Mouse (Mus musculus): ENCODE data around the gene Slit2.
A peak's percentile ranks its signal among the peaks of the same experiment; 100 is the strongest.

Gene Slit2

GRCm38 (mm10) chr5:47982941-47983701 lies at the start of gene Slit2:
Gene Slit2, plus strand, starts transcription at chr5:47983138.
- peak; percentile 34 for DNase-seq (ENCODE audit: low read depth, low spot score)

- no peak for DNase-seq (ENCODE audit: low read depth, low spot score)
These were observed 44.2 kb upstream of the Slit2 start for GRCm38 (mm10) chr5:47938586-47939372.

GRCm38 (mm10) chr5:47956451-47956850 lies 26.5 kb upstream of the Slit2 start:
- no peak for DNase-seq (ENCODE audit: low read depth, low spot score)

DNA sequence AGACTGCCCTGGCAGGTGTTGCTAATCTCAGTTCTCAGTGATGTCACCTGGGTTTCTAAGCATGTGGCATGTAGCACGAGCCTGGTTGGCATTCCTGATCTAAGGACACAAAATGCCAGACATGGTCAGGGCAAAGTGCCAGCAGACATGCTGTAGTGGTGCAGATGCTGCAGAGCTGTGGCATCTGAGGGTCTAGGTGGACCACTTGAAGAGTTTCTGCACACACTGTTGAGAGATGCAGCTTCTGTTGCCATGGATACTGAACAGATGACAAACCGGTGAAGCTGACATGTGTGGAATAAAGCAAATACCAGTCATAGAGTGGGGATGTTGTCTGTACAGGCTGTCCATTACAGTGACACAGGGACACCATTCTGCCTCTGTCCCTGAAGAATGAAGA lies 7.1 kb upstream of the Slit2 start:
- no peak for DNase-seq (ENCODE audit: low read depth, low spot score)

- no peak for DNase-seq (ENCODE audit: low read depth, low spot score)
These were observed 3.6 kb upstream of the Slit2 start for GRCm38 (mm10) chr5:47979371-47979770.

DNA sequence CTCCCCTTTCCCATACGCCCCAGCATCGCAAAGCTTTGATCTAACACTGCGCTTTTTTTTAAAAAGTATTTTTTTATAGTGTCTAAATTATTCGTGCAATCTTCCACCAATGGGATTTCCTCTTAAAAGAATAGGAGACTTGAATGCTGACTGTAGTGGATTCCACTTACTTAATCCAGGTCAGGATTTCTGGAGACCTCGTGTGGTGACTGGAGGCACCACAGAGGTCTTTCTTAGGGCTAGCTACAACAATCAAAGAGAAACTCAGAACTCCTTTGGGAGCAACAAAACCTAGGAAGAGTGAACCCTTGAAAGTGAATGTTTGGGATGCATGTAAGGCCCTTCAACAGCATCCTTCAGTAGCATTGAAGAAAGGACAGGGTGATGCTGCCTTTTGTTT lies 2.5 kb upstream of the Slit2 start:
- no peak for DNase-seq (ENCODE audit: low read depth, low spot score)

GRCm38 (mm10) chr5:47981951-47982350 lies 987 bp upstream of the Slit2 start:
- no peak for DNase-seq (ENCODE audit: low read depth, low spot score)

DNA sequence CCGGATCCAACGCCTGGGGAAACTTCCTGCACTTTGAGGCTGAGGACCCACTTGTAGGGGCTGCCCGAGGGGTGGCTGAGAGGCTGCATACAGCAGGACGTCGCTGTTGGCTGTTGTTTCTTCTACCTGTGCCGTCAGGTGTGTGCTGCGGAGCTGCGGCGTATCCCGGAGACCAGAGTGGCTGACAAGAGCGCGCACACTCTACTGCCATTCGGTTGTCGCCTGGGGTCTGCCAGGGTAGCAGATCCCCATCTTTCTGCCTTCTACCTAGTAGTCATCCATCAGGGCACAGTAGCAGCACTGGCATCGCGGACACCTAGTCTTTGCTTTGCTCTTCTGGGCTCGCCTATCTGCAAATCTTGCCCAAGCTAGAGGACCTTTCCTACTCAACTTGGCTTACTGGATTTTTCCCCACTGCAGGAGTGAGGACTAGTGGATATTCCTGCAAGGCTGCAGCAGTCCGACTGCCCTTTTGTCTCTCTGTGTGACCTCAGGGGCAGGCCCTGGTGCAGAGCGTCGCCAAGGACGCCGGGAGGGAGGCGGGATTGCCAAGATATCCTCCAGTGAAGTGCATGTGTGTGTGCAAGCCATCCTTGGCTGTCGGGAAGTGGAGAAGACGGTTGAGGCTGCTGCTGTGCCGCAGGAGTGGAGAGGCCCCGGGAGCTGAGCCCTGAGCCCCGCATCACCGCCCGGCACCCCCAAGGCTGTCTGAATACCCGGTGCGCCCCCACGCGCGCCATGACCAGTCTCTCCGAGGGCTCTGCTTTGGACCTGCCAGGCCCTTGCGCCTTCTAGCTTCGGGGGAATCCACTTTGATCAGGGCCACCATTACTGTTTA lies 1.0 kb downstream of the Slit2 start:
- DNase-seq (ENCODE audit: low read depth, low spot score): no peak

DNA sequence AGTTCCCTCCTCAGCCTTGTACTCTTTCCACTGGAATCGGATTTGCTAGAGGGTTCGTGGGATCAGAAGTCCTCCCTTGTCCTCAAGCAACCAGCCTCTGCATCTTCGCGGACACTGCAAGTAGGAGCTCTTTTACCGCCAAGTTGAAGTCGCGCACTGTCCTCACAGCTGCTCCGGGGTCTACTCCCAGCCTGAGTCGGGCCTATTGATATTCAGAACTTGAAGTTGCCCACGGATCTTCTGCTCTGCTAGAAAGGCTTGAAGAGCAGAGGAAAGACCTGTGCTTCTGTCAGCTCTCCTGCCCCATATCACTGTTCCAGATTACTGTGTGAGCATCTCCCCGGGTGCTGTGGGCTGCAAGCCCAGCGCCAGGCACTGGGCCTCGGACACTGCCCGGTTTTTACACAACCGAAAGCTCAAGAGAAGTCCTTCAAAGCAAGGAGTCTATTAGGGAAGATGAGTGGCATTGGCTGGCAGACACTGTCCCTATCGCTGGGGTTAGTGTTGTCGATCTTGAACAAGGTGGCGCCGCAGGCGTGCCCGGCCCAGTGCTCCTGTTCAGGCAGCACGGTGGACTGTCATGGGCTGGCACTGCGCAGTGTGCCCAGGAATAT lies 1.8 kb downstream of the Slit2 start:
- no peak for DNase-seq (ENCODE audit: low read depth, low spot score)

DNA sequence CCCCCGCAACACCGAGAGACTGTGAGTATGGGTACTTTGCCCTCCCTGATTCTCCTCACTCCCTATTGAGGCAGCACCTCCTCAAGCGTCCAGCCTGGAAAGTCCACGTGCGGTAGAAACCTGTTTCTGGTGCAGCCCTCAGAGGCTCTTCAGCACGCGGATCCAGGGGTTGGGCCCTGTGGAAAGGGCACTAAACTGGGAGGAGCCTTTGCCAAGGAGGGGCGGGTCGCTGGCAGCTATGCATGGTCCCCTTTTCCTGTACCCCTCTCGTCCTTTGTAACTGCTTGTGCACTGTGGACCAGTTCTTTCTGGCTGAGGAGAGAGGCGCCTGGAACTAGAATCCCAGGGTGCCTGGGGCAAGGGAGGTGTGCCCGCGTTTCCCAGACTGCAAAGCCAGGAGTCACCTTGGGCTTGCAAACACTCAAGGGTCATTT lies 2.3 kb downstream of the Slit2 start:
- DNase-seq (ENCODE audit: low read depth, low spot score): no peak

DNA sequence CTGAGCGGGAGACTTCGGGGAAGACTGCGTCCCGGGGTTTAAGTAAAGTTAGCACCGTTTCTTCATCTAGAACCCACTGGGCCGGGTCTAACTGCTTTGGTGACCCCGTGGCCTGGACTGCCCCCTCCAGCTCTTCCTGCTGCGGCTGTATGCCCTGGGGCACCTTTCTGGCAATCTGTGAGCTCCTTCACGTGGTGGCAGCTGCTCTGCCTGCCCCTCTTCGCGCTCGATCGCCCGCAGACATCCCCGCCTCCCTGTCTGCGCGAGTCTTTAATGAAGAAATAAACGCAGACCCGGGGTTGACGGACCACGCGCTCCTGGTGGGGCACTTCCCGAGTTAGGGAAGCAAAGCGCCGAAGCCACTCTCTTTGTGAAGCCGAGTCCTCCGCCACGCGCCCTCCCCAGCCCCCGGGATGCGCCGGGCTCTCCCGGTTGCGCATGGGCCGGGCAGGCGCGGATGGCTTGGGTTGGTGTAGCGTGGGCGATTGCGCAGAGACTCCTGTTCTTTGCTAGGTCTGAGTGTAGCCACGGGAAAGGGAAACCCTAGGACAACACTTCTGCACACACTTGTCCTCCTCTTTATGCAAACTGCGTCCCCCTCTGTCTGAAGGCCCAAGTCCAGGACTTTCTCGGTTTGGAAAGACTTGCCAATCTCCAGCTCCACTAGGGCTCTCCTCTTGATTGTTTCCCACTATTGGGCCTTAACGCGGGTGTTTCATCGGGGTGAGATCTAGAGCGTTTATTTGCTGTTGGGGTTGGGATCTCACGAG lies 3.1 kb downstream of the Slit2 start:
- no peak for DNase-seq (ENCODE audit: low read depth, low spot score)

- DNase-seq (ENCODE audit: low read depth, low spot score): no peak
These were observed 8.0 kb downstream of the Slit2 start for GRCm38 (mm10) chr5:47990926-47991325.

DNA sequence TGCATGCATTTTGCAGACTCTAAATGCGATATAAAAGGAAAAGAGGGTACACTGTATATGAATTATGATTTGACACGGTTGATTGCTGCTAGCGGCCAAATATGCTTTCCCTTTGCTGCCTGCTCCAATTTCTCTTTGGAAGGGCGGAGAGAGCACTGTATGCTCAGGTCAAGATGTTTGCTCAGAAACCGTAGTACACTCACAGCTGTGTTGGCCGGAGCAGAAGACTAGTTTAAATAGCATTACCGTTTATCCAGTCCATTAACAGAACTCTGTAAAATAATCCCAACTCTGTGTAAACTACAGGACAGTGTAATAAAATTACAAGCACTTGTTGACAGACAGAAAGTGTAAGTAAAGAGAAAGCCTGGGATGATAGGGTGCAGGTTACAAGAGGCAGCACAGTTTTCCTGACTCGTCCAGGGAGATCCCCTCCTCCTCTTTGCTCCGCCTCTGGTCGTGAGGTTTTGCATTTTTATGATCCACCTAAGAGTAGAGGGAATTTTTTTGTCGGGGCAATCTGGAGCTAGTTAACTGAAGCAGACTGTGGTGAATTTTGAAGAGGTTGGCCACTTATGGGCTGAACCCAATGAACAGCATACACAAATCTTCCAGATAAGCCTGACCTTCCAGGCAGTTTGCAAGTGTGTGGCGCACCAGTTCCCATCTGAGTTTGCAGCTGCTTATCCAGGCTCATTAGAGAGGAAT lies 20.9 kb downstream of the Slit2 start:
- DNase-seq (ENCODE audit: low read depth, low spot score): no peak

DNA sequence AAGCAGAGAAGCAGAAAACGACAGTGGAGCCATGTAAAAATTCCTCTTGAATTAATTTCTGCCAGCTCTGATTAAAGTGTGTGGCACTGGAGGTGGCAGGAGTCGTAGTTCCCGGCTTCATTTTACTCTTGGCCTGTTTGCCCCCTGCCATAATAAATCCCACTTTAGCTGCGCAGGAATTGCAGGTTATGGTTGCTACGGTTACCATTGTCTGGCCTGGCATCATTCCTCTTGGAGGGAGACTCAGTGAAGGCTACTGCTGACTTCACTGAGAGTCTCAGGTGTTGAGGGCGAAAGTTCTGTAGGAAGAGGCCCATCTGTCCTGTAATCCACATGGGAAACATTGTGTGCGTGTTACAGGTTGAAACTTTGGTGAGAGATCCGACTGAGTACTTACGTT lies 22.6 kb downstream of the Slit2 start:
- no peak for DNase-seq (ENCODE audit: low read depth, low spot score)

GRCm38 (mm10) chr5:48006059-48006458 lies 23.1 kb downstream of the Slit2 start:
- no peak for DNase-seq (ENCODE audit: low read depth, low spot score)

DNA sequence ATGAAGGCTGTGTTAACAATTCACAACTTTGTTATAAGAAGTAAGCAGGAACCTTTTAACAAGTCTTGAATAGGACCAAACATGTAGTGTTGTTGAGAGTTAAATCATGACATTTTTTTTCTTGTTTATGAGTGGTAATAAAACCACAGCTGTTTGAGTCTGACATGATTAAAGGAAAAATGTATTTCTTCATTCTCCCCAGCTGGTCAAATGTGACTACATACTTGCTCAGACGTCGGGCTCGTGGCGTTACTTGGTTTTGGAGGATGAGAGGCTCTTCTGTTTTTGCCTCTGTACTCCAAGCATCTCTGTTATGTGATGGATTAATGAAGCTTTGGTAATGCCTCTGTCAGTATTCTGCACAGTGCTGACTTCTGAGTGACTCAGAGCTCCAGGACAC lies 40.5 kb downstream of the Slit2 start:
- no peak for DNase-seq (ENCODE audit: low read depth, low spot score)

- DNase-seq (ENCODE audit: low read depth, low spot score): no peak
These were observed 51.9 kb downstream of the Slit2 start for GRCm38 (mm10) chr5:48034875-48035274.

GRCm38 (mm10) chr5:48038033-48038432 lies 55.1 kb downstream of the Slit2 start:
- DNase-seq (ENCODE audit: low read depth, low spot score): no peak

DNA sequence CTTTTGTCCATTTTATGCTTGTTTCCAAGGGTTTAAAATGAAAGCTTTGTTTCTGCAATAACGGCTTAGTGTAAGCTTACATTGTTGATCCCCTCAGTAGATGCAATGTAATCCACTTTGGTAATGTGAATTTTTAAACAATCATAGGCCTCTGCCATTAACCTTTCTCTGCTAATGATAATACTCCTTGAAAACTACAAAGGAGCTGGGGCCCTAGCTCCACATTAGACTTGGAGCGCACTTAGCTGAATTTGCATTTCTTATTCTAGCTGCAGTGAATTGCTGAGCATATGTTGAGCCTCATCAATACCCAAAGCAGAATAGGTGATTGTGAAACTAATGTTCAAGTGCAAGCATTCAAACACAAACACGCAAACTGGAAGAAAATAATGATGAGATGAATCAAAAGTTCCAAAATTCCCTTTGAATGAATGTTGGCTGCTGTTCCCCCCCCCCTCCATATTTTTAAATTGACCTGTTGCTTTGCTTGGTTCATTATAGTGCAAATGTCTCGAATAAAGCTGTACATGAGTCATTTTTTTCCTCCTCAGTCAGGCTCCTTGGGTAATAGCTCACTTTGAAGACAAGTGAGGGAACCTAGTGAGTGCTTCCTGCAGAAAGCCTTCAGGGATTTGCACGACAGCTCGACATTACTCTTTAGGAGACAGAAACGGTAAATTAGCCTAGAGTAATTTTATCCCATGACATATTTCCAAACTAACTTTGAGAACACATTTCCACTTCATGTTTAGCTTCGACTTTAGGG lies 66.2 kb downstream of the Slit2 start:
- no peak for DNase-seq (ENCODE audit: low read depth, low spot score)
